Mouse (Mus musculus) megakaryocyte-erythroid progenitor cell, adult 5-6 weeks (primary cell): ENCODE measurements around the gene Msi2. TPM values are rescaled to one million over a fixed set of nuclear protein-coding genes. Genes with fewer than 3 reads are reported as not detected.

Source experiments
- ATAC-seq: replicated peaks from 2 replicates; pipeline ENCODE4 v1.8.0; 2016; ENCODE audit warnings: mild to moderate bottlenecking, inconsistent platforms; ENCODE audit not compliant: severe bottlenecking, poor library complexity, low FRiP score, low TSS enrichment
- total RNA-seq, 2 experiments: library from RNA; stranded (forward) in 1 of 2; stranded (reverse) in 1 of 2; fragments of 200-1000, 215-1000 nt in 1 of 2; fragments of >200 nt in 1 of 2; fragmentation: Nextera tagmentation in 1 of 2; gene quantifications; 2 replicates each; pipeline ENCODE4 v1.2.3; 2014 to 2017

Gene Msi2
- total RNA-seq, 2 experiments from 2014 or later, result 89.1 to 111 TPM

DNA sequence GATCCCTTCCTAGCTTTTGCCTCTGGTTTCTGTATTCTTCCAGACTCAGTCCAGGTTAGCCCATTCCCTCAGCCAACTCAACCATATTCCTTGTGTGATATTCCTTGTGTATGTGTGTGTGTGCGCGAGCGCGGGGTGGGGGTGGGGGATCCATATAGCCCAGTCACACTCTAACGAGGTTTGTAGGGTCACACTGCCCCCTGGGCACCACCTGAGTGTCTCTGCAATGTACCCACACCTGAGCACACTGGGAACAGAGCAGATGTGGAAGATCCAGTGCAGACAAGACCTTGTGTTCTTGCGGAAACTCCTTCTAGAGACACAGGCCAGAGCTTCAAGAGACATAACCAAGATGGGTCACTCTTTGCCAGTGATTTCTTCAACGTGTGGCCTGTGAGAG lies 72.5 kb downstream of the Msi2 start:
- no peak for ATAC-seq

DNA sequence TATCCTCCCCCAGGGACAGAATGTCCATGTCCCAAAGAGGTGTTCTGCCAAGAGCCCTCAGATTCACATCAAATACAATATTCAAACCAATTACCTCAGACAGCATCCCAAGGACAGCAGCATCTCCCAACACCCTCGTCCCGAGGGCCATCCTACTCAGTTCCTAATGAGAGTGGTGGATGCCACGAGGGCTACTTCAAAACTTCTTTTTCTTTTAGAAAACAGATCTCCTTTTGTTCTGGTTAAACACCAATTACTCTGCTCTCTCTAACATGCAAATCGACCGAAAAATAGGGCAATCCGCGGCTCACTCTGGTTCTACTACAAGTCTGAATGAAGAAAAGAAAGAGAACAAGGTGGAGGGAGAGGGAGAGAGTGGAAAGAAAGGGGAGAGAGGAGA lies 73.6 kb downstream of the Msi2 start:
- no peak for ATAC-seq

DNA sequence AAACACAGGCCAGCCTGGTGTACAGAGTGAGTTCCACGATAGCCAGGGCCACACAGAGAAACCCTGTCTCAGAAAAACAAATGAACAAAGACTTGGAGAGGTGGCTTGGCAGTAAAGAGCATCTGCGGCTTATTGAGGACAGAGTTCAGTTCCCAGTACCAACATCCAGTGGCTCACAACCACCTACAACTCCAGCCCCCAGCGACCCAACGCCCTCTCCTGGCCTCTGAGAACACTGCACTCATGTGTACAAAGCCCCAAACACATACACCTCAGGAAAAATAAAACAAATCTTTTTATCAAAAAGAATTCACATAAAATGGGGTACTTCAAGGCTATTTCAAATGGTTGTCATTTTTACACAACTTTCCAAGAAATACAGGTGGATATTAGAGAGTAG lies 78.5 kb downstream of the Msi2 start:
- no peak for ATAC-seq

DNA sequence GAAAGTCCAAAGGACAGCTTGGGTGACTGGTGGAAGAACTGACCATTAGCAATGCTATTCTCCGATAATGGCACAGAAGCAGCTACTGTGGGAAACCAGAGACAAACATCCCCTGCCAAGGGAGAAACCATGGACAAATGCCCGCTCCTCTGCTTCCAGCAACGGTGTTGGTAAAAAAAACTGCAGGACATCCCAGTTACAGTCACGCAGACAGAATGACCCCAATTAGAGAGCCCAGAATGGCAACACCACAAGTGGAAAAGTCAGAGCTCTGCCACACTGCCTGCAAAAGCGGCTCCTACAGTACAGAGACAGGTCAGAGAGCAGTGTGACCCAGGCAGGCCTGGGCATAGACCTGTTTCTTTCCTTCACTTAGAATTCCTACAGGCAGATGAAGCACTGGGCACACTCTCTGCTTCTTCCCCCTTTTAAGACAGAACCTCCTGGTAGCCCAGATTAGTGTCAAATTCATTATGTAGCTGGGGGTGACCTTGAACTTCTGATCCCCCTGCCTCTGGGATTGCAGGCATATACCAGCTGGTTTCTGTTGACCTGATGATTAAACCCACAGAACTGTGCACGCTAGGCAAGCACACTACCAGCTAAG lies 79.3 kb downstream of the Msi2 start:
- ATAC-seq, result no peak; the same call in 1 of the 2 replicates

DNA sequence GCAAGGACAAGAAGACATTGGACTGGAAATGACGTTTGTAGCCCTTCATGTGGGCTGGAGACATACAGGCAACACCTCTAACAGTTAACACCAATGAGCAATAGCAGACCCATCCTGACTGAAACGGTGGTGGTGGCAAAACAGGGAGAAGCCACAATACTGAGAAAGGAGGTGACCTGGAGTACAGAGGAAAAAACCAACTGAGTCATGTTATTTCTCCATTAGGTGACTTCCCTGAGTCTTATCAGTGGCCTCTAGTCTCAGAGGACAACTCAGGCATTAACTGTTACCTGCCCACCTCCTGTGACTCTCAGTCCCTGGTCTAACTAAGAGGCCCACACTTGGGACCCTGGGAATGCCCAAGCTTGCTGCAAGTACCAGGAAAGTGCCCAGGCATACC lies 80.1 kb downstream of the Msi2 start:
- ATAC-seq, result 0 out of 2 replicates have a peak, but pooled peaks have one; percentile 13

DNA sequence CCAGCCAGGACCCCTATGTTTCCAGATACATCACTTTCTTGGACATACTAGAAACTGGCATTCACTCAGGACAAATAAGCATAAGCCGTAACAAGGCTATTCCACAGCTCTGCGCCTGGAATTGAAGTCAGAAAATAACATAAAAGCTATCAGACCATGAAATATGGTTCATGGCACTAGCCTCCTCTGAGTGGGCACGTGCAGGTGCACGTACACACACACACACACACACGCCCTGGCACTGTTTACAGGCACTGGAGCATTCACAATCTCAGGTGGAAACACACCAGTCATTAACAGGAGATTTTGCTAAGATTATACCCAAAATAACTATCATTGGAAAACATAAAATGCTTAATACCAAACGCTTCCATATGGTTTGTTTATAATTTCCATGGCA lies 81.4 kb downstream of the Msi2 start:
- no peak for ATAC-seq

DNA sequence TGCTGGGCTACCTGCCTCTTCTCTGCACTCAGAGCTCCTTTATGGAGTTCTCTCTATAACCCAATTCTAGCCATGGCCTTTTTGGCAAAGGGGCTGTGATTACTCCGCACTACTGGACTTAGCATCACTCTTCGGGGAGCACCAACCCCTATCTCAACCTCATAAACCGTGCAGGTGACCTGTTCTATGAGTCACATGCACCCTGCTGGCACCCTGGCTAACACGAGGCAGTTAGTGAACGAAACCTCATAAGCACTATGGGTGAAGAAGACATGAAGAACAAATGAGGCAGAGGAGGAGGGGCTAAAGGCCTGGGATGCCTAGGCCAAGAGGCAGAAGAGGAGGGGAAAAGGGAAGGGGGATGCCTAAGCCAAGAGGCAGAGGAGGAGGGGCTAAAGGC lies 82.0 kb downstream of the Msi2 start:
- no peak for ATAC-seq

DNA sequence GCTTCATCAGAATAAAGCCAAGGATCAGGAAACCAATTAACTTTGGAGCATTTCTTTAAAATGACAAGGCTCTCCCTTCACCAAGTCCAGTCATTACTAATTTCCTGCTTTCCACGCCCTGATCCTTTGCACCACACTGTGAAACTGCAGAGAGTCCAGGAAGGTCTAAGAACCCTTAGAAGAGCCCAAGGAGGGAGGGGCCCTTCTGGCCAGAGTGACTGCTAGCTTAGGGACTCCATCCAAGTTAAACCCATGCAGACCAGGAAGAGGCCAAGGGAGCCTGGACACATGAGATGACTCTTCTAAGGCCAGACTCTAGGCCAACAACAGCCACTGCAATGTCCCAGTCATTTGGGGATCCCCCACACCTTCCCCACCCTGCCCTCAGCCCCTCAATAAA lies 83.7 kb downstream of the Msi2 start:
- no peak for ATAC-seq

DNA sequence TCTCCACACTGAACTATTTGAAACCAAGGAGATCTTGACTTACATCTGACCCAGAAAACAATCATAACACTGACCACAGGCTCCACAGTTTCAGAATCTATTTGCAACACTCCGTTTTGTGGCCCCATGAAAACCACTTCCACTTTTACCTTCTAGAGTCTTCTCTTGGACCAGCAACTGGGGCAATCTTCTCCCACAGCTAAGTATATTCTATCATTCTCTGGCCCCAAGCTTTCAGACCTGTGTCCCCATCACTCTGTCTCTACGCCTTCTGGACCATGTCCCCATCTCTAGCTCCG lies 86.4 kb downstream of the Msi2 start:
- ATAC-seq, result no peak

DNA sequence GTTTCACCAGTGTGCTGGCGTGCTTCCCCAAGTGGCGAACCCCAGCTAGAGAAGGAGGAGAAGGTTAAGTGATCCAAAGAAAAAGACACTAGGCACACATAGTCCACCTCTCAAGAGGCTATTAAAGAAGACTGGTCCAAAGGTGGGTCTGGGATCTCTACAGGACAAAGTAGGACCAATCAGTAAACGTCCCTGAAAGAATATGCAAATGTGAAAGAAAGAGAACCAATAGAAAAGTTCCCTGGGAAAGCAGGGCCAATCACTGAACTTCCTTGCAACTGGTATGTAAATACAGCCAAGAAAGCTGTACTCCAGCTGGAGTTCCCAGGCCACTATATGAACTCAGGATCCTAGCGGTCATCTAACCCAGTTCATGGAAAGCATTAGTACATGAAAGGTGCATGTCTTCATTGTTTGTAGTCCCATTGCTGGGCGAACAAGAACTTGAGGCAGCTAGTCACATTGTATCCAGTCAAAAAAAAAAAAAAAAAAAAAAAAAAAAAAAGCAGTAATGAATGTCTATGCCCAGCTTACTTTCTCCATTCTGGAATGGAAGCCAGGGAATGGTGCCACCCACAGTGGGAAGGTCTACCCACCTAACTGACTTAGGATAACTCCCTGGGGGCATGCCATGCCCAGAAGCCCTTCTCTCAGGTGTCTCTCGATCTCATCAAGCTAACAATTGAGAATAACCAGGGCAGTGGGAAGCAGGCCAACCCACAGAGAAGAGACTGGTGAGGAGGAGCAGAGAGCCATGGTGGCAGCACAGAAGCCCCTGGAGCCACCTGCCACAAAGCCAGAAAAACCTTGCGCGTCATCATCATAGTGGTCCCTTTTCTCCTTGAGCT lies 87.0 kb downstream of the Msi2 start:
- peak; percentile 64 for ATAC-seq

DNA sequence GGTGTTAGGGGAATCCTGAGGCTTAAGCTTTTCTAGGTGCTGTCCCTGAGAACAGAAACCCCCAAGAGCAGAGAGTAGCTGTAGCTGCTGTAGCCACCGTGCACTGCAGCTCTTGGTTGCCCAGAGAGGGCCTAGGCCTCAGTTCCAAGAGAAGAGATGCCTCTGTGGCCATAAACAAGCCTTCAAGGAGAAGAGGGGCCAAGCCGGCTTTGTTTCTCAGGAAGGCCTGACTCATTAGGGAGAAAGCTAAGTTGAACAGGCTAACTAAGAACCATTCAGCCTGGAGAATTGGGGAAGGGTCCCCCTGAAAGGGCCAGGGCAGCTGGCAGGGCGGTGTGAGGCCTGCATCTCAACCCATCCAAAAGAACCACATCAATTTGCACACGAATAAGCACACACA lies 88.7 kb downstream of the Msi2 start:
- no peak for ATAC-seq

DNA sequence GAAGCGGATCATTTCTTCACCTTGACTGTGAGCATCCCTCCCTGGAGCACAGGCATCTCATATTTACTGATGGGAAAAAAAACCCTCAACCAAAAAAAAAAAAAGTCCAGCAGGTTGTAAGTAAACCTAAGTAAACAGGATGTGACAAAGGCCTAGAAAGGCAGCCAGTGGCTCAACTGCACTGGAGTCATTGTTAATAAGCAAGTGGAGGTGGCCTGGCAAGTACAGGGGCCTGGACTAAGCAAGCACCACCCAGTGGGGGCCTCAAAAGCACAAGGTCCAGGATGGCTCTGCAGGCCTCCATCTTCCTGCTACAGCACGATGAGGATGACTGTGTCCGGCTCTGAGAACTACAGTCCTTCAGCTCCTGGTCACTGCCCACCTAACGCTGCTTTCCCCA lies 89.1 kb downstream of the Msi2 start:
- no peak for ATAC-seq

DNA sequence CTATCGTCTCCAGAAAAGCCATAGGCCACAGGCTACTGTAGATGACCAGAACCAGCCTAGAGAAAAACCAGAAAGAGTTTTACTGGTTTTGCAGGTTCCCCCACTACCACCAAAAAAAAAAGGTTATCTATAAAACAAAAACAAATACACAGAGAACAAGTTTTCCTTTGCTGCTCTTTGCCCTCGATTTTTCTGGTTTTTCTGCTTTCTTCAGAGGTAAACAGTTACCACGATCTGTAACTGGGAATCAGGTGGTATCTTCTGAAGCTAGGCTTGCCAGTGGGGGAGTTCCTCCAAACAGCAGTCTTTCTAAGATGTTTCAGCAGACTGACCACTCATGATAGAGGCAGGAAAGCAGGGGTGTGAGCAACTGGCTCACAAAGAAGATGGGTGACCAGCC lies 89.6 kb downstream of the Msi2 start:
- ATAC-seq, result no peak

DNA sequence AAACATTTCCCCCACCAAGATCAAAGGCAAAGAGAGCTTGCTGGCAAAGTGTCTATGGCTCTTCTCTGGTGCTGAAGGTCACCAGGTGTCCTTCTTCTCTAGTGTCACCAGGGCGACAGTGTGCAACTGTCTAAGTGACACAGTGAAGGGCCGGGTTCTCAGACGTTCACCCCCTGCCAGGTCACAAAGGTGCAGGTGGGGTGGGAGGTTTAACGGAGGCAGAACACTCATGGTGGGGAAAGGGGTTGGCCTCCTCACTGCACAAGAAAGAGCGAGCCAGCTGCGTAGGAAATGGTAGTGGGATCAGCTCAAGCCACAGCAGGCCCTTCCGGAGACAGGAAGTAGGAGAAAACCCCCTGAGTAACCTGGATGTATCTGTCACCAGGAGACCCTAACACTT lies 91.0 kb downstream of the Msi2 start:
- ATAC-seq, result no peak

DNA sequence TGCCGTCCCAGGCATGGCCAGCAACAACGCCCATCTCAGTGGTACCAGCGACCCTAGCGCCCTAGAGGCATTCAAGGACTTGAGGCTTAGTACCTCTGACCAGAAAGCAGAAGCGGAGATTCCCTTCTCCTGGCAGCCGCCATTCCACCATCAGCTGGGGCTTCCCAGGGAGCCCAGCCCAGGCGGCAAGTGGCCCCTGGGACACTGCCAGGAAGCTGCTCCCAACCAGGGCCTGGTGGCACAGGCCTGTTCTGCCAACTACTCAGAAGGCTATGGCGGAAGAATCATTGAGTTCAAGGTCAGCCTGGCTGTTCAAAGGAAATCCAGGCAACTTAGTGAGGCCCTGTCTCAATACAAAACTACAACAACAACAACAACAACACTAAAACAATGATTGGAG lies 91.7 kb downstream of the Msi2 start:
- ATAC-seq, result no peak

DNA sequence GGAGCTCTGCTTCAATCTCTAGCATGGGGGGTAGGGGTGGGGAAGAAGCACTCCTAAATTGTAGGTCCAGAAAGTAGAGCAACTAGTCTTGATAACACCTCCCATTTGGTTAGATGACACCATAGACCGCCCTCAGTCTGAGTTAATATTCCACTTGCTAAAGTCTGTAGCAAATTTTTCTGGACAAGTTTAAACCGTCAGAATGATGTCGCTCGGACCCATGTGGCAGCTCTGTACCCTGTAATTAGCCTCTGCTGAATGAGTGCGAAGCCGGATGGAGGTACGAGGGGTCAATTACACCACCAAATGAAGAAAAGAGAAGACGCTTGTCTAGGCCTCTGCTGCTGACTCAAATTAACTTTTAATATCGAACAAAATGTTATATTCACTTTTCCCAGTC lies 92.3 kb downstream of the Msi2 start:
- ATAC-seq, result no peak

DNA sequence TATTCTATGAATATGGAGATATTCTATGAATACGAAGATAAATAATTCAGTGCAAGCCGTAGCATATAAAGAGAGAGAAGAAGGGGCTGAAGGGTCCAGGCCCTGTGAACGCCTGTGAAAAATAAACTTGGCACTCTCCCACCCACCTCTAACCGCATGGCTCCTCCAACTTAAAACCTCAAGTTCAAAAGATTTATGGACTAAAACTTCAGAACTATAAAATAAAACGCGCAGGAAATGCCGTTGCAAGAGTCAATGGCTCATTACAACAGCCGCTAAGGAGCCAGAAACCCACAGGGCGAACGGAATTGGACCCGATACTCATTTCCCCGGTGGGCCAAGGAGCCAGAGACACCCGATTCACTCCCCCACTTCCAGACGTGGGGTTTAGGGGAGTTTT lies 93.2 kb downstream of the Msi2 start:
- no peak for ATAC-seq

DNA sequence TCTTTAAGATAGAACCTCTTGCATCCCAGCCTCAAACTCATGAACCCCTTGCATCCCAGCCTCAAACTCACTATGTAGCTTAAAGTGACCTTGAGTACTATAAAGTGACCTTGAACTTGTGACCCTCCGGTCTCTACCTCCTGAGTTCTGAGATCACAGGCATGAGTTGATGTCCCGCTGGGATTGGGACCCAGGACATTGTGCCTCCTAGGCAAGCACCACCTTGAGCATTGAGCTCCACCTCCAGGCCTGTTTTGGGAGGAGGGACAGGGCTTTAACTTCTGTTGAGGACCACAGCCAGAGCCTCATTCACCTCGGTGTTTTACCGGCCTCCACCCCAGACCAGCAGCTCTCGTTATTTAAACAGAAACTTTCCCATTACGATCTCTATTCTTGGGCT lies 93.7 kb downstream of the Msi2 start:
- no peak for ATAC-seq

DNA sequence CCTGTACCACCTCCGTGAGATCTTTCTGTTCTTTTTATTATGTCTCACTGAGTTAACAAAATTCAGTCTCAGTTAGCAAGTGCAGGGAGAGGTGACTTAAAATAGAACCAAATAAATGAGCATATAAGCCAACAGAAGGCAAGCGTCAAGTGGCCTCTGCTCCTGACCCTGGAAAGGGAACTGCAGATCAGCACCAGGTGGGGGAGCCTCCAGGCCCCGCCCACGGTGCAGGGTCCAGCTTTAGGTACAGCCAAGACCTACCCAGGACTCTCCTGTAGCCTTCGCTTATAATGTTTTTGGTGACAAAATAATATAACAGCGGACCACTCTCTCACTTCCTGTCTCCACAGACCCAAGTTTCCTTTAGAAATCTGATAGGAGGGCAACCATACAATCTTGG lies 94.6 kb downstream of the Msi2 start:
- no peak for ATAC-seq

DNA sequence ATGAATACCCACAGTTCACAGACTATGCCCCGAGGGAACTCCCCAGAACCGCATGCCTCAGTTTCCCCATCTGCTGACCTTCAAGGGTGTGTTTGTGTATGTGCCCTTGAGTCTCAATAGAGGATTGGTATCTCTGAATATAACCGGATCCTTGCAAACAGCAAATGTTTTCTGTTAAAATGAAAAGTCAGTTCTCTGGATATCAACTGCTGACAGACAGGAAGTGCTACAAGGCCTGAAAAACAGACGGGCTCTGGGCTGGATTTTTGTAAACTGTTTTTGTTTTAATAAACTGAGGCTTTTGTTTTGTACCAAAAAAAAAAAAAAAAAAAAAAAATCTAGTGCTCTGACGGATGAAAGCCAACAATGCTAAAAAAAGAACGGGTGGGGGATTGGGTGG lies 95.8 kb downstream of the Msi2 start:
- ATAC-seq, result no peak

DNA sequence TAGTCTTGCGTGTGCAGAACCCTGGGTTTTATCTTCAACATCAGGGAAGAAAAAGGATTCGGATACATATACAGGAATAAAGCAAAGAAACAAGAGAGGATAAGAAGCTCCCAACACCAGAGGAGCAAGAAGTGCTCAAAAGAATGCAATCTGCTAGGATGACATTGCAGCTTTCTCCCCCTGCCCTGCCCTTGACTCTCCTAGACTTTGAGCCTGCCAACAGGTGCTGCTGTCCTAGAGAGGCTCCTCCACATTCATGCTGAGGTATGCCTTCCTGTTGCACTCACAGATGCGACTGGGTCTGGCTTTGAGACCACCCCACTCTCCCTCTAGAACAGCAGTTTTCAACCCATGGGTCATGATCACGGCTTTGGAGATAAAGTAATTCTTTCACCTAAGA lies 96.5 kb downstream of the Msi2 start:
- ATAC-seq, result peak; percentile 36; the same call in 1 of the 2 replicates
